Mouse (Mus musculus) left cerebral cortex, adult 11 months (tissue): Measurements from ENCODE around the gene Med22.

Experiments used
- DNase-seq: peaks from one replicate; pipeline ENCODE4 v3.0.0; 2022; ENCODE audit warnings: low spot score

Gene Med22

DNA sequence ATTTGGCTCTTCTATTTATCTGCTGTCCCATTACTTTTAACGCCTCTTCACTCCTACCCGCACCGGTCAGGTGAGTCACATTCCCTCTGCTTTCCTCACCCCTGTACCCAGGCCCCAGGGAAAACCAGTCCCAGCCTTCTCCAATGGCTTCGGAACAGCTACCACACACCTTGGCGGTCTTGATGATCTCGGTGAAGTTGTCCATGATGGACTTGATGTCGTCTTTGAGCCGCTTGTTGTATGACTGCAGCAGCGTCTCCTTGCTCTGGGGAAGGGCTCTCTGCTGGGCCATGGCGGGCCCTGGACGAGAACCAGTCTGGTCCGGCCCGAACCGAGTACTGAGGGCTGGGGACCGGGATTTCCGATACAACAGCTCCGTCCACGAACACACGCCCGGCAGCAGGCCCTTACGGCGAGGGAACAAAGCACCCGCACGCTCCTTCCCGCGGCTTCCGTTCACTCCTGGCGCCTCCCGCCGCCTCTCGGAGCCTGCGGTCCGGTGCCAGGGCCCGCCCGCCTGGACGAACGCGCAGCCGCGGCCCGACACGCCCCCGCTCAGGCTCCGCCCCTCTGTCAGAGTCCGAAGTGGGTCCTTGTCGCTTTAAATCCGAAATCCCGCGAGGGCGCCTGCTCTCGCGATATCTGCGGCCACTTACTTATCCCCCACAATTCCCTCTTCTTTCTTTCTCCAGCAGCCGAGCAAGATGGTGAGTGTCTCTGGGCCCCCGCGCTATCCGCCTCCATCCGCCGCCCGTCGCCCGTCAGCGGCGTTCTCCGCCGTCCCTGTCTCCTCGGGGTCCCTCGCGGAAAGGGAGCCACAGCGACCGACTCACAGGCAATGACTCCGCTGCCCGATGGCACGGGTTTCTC lies at the start of gene Med22, which contains the start of gene Rpl7a:
Med22 (minus strand) TSS at position 554 of the 870 bp plus-strand sequence.
Rpl7a (plus strand) TSS at position 641 of the 870 bp plus-strand sequence.
- DNase-seq = peak; percentile 99

DNA sequence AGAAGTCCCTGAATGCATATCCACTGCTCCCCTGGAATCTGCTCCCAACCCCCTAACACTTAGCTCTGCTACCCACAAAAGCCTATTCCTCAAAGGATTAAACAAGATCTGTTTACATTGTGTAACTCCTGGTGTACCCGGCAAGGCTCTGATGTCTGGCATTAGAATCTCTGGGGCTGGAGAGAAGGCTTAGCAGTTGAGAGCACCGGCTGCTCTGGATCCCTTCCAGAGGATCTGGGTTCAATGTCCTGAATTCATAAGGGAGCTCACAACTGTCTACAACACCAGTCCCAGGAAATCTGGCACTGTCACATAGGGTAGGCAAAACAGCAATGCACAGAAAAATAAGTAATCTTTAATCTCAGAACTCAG lies 47.0 kb upstream of the Med22 start:
- DNase-seq = no peak

DNA sequence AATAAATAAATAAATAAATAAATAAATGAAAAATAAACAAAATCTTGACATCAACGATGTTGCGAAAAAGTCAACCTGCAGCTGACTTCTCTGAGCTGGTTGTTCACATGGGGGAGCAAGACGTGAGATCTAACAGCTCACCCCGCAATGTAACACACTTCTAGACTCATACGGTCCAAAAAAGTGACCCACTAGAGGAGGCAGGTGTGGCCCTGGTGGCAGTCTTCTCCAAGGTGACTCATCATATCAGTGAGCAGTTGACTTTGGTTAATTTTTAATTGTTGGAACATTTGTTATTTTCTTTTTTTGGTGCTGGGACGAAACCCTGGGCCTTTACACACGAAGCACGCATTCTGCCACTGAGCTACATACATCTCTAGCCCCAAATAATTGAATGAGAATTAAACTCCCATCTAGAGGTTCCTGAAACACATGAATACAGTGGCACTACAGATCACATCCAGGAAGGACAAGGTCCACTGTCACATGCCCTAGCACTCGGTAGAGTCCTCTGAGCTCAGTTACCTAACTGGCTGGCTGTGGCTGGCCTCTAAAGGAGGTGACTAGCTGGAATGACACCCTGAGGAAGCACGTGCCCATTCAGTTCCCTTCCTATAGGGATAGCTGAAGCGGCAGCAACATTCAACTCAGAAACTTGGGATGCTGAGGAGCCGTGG lies 46.5 kb upstream of the Med22 start:
- no peak for DNase-seq

DNA sequence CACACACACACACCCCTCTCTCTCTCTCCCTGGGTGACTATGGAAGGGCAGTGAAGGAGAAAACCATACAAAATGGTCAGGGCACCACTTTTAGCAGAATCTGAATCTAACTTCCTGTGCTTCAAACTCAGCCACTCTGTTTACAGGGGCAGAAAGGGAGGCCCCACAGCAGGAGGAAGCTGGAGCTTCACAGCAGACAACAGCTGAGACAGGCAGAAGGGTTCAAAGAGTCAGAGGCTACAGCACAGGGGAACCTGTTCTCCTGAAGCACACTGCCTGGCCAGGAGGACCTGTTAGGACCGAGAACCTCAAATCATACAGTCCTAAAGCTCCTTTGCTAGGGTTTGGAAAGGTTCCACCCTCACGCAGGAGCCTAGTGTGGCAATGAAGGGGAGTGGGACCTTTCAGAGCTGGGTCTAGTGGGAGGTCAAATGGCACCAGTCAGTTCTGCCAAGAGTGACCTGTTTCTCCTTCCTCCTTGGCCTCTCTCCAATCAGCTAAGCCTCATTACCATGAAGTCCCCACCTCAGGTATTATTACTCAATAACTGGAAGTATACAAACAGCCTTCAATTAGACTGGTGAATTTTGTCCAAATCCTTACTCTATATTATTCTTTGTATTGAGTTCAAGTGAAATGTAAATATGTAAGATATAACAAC lies 44.4 kb upstream of the Med22 start:
- no peak for DNase-seq

DNA sequence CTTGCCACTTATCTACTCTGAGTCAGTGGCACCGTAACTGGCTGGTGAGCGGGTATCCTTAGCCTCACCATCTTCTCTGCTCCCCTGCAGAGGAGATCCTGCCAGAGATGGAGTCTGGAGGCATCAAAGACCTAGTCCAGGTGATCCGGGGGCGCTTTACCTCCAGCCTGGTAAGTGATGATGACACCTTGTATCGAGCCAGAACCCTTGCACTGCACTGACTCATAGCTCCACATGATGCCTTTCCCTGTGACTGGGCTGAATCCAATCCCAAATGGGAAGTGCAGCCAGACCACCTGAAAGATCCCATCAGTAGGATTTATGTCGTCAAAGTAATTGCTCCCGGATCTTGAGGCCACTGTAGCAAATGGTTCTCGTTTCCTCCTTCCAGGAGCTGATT lies 42.4 kb upstream of the Med22 start:
- DNase-seq = no peak

DNA sequence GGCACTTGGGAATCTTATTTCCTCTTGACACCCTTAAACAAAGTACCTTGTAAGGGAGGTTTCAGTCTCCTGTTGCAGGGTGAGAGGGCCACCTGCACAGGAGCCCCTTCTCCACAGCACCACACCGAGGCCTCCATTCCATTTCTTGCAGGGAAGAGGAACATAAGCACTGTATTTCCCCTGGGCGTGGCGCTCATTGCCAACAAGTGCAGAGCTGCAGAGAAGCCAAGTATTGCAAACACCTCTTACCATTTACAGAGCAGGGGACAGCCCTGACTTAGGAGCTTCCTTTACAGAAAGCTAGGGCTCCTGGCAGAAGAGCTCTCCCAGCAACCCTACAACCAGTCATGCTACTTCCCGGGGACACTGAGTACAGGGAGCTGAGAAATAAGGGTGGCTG lies 41.7 kb upstream of the Med22 start:
- no peak for DNase-seq

DNA sequence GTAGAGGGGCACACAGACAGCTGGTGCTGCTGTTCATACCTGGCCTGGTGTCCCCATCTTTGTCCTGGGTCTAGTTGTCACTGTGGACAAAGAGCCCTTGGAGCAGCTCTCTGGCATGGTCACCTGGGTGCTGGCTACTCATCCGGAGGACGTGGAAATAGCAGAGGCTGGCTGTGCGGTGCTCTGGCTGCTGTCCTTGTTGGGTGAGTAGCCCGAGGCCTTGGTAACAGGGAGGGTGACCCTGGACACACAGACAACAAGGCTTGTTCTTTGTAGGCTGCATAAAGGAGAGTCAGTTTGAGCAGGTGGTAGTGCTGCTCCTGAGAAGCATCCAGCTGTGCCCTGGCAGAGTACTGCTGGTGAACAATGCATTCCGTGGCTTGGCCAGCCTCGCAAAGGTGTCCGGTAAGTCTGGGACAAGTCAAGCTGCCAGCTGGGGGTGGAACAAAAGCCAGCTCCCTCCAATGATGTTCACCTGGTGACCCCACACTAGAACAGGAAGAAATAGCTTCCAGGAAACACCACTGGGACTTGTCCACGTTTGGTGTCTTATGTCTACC lies 40.9 kb upstream of the Med22 start:
- no peak for DNase-seq

DNA sequence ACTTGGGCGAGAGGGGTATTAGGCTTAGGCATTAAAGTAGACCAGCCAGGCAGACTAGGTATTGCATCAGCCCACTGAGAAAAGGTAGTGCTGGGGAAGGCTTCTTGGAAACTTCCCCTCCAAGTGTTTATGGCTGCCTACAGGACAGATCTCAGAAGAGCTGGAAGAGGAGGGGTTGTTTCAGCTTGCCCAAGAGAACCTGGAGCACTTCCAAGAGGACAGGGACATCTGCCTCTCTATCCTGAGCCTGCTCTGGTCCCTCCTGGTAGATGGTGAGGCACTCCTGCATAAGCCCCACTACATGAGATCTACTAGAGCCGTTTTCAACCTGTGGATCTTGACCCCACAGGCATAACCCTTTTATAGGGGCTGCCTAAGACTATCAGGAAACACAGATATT lies 39.9 kb upstream of the Med22 start:
- no peak for DNase-seq

DNA sequence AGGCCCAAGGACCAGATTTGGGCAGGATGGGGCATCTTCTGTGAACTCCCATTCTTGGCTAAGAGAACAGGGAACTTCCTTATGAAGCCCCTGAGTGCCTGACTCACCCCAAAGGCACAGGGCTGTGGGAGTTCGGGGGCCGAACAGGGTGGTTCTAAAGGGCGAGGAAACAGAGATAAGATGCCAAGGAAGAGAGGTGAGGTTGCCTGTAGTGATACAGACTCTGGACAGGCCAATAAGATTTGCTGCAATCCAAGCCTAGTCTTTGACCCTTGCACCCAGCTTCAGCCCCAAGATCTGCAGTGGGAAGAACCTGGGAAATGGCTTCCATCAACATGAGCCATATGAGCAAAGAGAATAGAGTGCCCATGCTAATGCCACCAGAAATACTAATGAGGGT lies 32.8 kb upstream of the Med22 start:
- DNase-seq = no peak

DNA sequence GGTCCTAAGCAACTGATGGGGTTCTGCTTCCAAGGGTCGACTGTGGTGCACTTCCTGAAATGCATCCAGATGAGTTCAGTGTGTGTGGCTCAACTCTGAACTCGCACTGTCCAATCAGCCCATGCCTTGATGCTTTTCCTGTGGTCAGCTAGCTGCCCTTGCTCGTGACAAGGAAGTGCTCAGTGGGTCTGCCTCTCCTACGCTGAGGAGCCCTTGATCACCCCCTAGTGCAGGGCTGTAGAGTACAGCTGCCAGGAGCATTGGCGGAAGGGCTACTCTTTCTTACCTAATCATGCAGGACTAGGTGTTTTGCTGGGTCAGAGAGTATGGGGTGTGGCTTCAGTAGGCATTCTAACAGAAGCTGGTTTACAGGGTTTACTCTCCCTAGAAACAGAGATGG lies 31.1 kb upstream of the Med22 start:
- no peak for DNase-seq

DNA sequence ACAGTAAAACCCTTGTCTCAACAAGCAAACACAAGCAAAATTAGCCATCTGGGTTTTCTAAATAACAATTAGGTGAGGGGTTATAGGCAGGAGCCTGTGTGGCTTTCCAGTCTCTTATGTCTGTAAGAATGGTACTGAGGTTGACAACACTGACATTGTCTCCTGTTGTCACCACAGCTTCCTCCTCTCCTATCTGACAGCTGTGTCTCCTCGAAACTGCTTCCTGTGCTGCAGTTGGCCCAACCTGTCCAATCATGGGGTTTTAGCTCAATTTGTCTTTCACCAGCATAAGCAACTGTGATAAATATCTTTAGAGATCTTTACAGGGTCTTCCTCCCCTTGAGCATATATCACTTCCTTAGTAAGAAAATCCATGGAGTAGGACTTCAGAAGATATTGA lies 25.9 kb upstream of the Med22 start:
- no peak for DNase-seq

DNA sequence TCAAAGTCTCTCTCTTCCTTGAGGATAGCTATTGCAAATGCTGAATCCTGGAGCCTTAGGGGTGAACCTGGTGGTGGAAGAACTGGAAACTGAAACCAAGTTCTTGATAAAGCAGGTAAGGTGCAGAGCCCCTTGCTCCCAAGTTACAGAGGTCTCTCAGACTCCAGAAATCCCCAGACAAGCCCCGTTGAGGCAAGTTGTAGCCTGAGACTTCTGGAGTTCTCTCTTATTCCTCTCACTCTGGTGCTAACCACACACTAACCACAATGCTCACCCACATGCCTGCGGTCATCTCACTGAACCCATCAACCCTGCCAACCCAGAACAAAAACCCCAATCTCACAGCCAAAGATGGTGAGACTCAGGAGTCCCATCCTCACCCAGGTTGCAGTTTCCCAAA lies 24.8 kb upstream of the Med22 start:
- DNase-seq = no peak

DNA sequence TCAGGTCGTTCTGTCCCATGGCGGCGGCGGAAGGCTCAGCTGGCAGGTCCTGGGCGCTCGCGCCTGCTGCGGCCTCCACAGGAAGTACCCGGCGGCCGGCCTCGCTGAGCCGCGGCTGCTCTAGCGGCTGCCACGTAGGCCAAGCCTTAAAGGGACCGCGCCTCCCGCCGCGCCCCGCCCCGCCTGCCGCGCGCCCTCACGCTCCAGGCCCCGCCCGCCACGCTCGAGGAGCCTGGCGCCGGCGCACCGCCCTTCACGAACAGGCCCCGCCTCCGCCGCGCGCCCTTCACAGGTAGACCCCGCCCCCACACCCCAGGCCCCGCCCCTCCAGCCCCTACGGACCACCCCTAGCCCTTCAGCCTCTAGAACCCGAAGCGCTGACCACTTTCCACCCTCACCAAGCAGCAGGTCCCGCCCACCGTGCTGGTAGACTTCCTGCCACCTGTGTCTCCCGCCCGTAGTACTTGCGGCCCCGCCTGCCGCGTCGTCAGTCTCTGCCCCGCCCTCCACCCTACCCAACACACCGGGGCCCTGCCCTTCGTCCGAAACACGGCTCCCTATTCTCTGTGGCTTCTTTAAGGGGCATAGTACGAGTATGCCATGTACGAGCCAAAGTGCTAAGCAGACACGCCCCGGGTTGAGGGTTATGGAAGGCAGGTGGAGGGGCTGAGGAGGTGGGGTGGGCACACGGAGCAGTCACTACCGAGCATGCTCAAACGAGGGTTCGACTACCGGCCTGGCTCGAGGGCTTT lies 23.0 kb upstream of the Med22 start, which contains the start of the genes Surf4 and Stkld1:
Surf4 (minus strand) TSS at position 625 of the 752 bp plus-strand sequence.
Stkld1 (plus strand) TSS at position 744 of the 752 bp plus-strand sequence.
- peak; percentile 87 for DNase-seq

DNA sequence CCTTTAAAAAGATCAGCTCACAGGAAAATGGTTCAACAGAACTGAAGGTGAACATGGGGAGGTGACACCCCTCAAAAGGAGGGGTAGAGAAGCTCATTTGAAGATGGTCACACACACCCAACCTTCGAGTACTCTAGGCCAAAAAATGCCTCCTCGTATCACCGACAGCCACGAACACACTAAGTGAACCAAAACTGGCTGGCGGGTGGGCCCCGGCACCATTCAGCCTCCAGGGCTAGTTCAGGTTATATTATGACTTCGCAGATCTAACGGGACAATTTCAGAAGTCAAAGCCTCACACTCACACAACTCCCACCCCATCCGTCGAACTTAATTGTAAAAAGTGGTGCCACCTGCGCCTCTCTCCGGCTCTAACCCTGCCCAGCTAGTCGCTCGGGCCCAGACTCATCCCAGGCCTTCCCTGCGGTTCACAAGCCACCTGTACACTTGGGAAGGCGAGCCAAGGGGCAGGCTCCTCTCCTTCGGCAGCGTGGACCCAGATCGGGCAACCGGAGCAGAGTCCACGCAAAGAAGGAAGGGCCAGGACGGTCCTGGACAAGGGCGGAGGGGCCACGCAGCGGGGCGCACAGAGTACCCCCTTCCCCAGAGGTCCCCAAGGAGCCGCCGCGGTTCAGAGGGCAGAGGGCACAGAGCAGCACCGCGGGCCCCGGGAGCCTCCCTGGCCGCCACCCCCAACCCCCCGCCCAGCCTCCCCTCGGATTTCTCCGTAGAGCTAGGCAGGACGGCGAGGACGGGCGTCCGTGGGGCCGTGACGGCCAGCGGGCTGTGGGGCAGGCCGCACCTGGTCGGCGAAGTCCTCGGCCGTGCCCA lies 22.2 kb upstream of the Med22 start:
- no peak for DNase-seq

DNA sequence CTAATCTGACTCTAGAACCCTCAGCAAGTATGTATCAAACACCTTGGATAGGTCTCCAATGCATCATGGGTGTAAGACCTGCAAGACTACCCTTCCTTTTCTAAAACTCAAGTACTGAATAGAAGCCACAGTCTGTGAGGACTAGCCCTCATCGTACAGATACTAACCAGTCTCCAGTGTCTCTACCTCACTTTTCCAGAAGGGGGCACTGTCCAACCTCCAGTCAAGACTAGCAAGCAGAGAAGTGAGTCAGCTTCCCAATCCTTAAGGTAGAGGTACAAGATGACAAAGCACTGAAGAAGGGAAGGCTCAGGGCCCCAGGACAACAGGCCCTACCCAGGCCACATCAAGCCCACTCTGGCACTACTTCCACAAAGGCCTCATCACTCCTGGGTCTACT lies 19.9 kb upstream of the Med22 start:
- no peak for DNase-seq

DNA sequence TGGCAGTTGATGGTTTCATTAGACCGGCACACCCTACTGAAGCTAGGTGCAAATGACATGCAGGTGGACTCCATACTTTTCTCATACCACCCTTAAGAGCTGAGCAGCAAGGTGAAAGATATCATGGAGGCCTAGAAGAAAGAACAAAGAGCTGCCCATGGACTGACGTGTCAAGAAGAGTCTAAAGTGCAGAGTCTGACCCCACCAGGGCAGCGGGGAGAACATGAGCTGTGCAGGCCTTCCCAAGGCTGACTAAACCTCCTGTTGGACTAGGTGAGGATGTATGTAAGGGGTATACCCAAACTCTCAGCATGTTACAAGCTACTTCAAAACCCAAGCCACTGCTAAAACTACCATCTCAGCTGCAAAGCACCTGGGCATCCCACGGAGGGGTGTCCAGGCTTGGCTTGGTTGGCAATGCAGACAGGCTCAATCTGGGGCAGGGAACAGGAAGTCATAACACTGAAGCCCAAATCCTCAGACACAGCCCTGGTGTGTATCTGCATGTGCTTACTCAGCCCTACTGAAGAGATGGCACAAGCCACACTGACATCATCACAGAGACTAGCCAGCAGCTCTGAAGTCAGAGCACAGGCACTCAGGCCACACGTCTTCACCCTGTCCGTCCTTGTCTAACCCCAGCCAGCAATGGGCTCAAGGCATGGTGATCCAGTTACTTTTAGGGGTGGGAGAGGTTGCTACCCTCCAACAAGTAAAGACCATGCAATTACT lies 17.4 kb upstream of the Med22 start:
- DNase-seq = no peak

DNA sequence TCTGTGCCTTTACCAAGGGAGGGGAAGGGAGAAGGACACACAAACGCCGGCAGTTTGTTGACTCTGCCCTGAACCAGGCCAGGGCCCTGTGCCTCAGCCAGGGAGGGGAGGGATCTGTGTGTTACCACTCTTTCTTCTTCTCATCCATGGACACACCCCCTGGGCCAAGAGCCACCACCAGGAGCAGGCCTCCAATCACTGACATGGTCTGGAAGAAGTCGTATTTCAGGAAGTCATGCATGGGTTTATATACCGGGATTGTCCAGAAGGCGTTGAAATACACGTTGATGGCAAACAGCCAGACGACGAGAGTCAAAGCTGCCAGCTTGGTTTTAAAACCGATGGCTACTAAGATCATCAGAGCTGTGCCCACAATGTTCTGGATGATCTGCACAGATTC lies 11.3 kb upstream of the Med22 start:
- no peak for DNase-seq

DNA sequence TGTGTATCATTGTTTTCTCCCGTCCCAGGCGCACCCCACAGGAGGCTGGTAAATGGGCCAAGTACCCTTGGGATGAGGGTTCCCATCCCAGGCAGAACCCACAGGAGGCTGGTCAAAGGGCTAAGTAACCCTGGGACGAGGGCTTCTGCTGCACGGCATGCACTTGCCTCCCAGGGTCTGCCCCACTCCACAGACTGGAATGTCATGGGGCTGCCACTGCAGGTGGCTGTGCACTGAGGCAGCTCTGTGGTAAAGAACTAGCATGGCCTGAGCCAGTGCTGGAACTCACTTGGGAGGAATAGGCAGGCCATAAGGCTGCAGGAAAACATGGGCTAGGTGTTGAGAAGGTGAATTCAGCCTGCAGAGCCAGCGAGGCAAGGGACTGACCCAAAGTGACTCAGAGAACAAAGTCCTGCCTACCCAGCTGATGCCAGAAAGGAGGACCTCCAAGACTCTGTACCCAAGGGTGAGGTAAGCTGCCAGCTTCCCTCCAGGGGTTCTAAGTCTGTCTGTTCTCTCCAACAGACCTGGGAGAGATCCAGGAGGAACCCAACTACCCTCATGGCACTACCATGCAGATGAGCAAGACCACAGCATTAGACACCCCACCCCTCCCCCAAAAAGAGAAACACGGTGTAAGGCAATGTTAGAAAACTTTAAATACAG lies 9.8 kb upstream of the Med22 start:
- DNase-seq = no peak

DNA sequence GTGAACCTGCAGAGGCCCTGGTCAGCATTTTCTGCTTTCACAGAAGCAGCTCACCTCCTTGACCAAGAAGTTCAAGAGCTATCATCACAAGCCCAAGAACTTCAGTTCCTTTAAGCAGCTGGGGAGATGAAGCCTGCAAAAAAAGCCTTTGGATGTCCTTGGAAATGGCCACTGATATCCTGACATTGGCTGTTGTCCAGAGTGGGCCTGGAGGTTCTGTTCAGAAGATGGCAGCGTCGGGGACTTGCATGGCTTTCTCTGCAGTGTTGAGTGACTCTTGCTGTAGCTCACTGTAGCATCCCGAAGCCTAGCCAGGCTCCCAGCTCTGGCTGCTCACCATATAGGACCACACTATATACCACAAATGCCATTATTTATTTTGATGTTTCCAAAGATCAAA lies 9.2 kb upstream of the Med22 start:
- DNase-seq = no peak

DNA sequence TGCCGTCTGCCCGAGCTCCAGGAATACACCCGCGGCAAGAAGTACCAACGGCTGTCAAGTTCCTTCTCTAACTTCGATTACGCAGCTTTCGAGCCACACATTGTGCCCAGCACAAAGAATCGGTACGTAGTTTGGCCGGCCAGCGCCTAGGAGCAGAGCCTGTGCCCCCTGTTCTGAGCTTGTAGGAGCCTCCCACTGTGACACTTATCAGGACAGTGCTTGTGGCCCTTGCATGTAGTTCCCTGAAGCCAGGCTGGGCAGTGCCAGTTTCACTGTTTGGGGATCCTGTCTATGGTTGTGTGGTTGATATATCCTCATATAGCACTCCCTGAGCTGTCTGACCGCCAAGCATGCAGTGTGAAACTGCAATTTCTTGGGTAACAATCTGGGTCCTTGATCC lies 6.3 kb upstream of the Med22 start:
- no peak for DNase-seq
